Mouse (Mus musculus): ENCODE measurements around the gene Cdh22. TPM values are rescaled to one million over a fixed set of nuclear protein-coding genes. Genes with fewer than 3 reads are reported as not detected.

The Cdh22 gene
- total RNA-seq, 2 experiments from 2014 or later = not detected

DNA sequence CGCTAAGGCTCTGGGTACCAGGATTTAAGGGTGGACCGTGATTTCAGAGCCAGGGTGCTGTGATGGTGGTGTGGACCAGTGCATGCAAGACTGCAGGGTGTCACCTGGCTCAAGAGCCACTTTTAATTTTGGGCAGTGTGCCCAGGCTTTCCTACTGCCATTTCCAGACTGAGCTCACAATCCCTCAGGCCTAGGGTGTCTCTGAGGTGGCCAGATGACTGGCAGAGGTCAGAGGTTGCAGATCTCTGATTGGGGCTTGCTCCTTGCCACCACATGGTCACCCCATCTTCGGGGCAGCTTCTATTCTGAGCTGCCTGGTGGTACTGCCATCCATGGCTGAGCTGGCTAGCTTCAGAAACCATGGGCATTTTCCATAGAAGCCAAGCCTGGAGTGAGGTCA lies 135.8 kb downstream of the Cdh22 start:
- no peak for ATAC-seq (replicated peaks; ENCODE audit: poor library complexity, severe bottlenecking)

DNA sequence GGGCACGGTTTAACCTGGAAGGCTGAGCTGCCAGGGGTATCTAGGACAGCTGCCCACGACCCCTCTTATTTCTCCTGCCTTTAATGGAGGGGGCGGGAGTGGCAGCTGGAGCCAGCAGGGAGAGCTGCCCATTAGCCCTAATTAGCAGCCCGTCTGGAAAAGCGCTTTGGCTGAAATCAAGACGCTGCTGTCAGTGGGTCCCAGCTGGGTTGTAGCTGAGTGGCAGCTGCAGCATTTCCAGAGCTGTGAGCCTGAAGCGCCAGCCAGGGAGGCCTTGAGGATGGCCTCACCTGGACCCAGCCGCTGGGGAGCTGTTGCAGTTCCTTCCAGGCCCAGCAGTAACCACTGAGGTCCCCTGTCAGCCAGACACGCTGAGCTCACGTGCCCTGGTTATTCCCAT lies 138.3 kb downstream of the Cdh22 start:
- ATAC-seq (replicated peaks; ENCODE audit: poor library complexity, severe bottlenecking) = no peak

GRCm38 (mm10) chr2:165092393-165092792 lies 142.3 kb downstream of the Cdh22 start:
- ATAC-seq (replicated peaks; ENCODE audit: poor library complexity, severe bottlenecking) = no peak

DNA sequence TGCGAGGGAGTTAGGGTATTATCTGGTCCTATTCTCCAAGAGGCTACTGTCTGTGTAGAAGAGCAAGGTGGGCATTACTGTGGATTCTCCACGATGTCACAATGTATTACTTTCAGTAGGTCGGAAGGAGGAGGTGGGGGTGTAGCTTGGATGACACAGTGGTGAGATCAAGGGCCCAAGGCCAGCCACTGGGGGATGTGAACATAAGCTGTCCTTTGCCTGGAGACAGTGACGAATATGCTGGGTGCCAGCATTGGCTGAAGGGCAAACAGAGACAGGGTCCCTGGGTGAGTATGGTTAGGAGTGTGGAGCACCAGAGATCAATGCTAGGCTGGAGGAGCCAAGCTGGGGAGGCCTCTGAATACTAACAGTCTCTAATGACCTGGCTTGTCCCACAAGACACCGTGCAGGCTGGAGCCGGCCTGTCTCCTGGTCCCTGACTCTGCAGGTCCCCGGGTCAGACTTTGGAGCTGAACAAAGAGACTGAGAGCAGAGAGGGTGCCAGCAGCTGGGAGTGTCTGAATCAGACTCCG lies 143.2 kb downstream of the Cdh22 start:
- ATAC-seq (replicated peaks; ENCODE audit: poor library complexity, severe bottlenecking) = no peak

GRCm38 (mm10) chr2:165090650-165091049 lies 144.0 kb downstream of the Cdh22 start, which contains the start of gene 1700025C18Rik:
TSS of gene 1700025C18Rik (minus strand) at chr2:165090750.
- no peak for ATAC-seq (replicated peaks; ENCODE audit: poor library complexity, severe bottlenecking)

- no peak for ATAC-seq (replicated peaks; ENCODE audit: poor library complexity, severe bottlenecking)
Observed at GRCm38 (mm10) chr2:165089470-165089869, 145.2 kb downstream of the Cdh22 start.

DNA sequence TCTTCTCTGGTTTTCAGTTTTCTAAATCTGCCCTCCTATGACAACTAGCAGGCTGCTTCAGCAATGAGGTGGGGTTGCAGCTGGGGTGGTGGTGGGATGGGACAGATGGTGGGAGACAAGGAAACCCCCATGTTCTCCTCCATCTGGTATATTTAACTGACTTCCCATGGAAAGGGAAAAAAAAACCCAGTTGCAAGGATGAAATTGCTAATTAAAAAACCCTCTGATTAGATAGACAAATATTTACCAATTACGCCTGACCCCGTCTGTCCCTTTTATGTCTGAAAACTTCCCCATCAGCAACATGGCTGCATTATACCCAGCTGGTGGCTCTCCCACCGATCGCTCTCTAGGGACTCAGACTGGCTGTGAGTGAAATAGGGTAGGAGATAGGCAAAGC lies 148.0 kb downstream of the Cdh22 start:
- no peak for ATAC-seq (replicated peaks; ENCODE audit: poor library complexity, severe bottlenecking)

- no peak for ATAC-seq (replicated peaks; ENCODE audit: poor library complexity, severe bottlenecking)
Observed at GRCm38 (mm10) chr2:165081257-165081656, 153.4 kb downstream of the Cdh22 start.

DNA sequence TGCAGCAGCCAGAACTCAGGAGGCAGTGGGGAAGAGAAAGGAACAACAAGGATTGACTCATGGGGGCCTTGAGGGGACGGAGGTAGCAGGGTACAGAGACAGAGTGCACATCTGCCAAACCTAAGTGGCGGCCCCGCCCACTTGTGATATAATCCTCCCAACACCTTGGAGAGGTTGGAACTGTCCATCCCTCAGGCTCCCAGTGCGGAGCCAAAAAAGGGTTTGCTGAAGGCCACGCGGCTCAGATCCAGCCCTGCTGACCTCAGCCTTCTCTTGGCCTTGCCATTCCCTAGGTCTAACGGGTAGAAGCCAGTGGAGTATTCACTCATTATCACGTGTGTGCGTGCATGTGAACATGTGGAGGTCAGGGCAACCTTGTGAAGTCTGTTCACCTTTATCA lies 154.0 kb downstream of the Cdh22 start:
- ATAC-seq (replicated peaks; ENCODE audit: poor library complexity, severe bottlenecking) = no peak

GRCm38 (mm10) chr2:165078605-165079004 lies 156.0 kb downstream of the Cdh22 start:
- no peak for ATAC-seq (replicated peaks; ENCODE audit: poor library complexity, severe bottlenecking)

DNA sequence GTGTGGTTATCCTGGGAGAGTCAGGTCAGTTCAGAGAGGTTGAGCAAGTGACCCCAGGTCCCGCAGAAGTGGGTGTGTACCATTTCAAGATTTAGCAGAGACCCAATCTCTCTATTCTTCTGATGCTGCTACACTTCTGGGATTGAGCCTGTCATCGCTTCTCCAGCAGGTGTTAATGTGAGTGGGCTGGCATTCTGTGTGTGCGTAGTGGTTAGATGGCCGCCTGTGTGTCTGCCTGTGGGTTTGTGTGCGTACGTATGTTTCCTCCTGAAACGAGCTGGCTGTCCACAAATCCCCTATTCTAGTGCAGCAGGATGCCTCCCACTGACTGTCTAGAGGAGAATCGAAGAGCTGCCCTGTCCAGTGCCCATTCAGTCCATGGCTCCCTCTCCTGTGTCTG lies 156.6 kb downstream of the Cdh22 start:
- no peak for ATAC-seq (replicated peaks; ENCODE audit: poor library complexity, severe bottlenecking)

DNA sequence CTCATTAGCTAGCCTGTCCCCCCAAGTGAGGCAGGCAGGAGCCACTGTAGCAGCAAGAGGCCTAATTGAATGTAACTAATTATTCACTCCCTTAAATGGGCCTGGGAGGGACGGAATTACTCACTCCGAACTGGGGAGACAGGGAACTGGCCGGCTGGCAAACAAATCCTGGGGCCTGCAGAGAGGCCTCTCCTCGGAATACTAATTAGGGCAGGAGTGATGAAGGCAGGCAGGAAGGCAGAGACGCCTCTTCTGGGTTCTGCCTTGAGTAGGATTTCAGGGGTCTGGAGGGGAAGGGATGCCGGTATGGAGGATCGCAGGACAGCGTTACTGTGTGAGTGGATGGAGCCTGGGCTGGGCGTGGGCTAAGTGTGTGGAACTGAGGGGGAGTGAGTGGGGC lies 157.6 kb downstream of the Cdh22 start:
- ATAC-seq (replicated peaks; ENCODE audit: poor library complexity, severe bottlenecking) = no peak

GRCm38 (mm10) chr2:165074937-165075336 lies 159.7 kb downstream of the Cdh22 start:
- ATAC-seq (replicated peaks; ENCODE audit: poor library complexity, severe bottlenecking) = peak; percentile 72

DNA sequence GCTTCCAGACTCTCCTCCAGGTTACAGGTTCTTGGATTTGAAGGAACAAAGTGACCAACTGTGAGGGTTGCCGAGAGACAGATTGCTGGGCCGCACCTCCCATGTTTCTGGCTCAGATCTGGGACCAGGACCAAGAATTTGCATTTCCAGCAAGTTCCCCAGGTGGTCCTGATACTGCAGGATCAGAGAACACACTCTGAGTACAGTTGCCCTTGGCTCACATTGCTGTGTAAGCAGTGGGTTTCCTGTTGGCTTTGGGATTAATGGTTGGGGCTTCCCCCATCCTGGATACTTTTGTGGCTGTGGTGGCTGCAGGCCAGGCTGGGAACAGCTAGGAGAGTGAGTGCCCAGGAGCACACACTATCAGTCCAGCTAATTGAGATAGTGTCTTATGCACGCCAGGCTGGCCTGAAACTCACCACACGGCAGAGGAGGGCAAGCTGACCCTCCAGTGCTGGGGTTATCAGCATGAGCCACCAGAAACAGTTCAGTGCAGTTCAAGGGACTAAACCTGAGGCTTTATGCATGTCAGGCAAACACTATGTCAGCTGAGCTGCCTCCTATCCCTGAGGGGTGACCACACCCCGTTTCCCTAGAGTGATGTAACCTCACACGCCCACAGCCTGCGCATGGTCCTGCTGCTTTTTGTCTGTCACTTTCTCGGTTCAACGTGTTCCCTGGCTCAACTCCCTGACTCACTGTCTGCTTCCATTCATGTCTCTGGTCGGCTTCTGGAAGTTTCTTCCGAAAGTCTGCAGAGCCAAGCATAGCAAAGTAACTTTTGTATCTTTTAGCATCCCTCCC lies 160.4 kb downstream of the Cdh22 start:
- ATAC-seq (replicated peaks; ENCODE audit: poor library complexity, severe bottlenecking) = peak; percentile 52

DNA sequence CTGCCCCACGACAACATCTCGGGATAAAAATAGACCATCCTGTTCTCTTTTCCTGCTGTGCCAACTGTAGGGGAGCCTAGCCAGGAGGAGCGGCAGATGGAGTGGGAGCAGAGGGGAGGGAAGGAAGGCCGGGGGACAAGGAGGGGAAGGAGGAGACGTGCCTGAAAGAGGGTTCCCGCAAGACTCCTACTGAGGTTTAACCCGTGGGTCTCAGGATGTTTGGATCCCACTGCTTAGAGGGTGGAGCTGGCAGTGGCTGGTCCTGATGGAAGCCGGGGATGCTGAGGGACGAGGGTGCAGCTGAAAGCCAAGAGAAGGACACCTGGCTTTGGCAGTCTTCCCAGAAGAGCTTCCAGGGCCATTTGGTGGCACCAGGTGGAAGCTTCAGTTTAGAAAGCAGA lies 161.3 kb downstream of the Cdh22 start:
- no peak for ATAC-seq (replicated peaks; ENCODE audit: poor library complexity, severe bottlenecking)

- ATAC-seq (replicated peaks; ENCODE audit: poor library complexity, severe bottlenecking) = peak; percentile 48
Observed at GRCm38 (mm10) chr2:165070096-165070816, 164.4 kb downstream of the Cdh22 start.

- no peak for ATAC-seq (replicated peaks; ENCODE audit: poor library complexity, severe bottlenecking)
Observed at GRCm38 (mm10) chr2:165068806-165069205, 165.8 kb downstream of the Cdh22 start.

GRCm38 (mm10) chr2:165064489-165064888 lies 170.2 kb downstream of the Cdh22 start:
- no peak for ATAC-seq (replicated peaks; ENCODE audit: poor library complexity, severe bottlenecking)

DNA sequence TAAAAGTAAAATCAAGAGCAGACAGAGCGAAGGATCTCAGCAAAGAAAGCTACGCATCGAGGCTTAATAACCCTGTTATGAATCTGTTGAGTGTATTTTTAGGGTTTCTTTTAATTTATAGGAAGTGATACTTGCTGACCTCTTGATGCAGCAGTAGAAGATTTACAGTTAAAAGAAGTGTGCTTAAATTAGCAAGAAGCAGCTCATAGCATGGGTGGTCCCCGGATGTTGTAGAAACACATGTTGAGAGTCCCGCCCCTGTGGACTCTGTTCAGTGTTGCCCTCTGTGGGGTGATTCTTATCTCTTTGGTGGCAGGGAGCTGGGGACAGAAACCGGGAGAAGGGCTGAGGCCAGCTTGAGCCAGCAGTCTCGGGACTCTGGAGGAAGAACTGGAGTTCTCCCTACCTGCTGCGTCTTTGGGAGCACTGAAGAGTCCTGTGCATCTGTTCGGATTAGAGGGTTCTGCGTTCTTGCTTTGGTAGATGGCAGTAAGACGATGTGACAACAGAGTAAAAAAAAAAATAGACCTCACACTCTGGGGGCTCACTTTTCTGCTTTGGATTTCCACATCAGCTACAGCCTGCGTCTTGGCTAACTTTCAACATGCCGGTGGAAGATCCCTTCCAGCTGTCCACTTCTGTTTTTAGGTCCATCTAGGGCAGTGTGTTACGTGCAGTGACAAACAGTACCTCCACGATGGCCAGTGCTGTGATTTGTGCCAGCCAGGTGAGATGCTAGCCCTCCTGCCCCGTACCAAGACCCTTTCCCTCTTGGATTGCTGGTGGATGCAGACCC lies 172.8 kb downstream of the Cdh22 start:
- peak; percentile 60 for ATAC-seq (replicated peaks; ENCODE audit: poor library complexity, severe bottlenecking)

All from granulocyte monocyte progenitor cell, adult 5-6 weeks (primary cell).